Mouse (Mus musculus) midbrain, embryonic 13.5 days (tissue): ENCODE measurements around the gene Ccnt1. TPM values are rescaled to one million over a fixed set of nuclear protein-coding genes. Genes with fewer than 3 reads are reported as not detected.
"Not testable (repeated sequence)": the region's sequence is repeated elsewhere in the genome, so short reads cannot be mapped to it uniquely, and the experiment has no call there.

Source experiments
- ATAC-seq: fragments of 200-750 bp; cut with Nextera tagmentation; 2 replicates; pipeline ENCODE4 v1.8.0; 2017; ENCODE audit warnings: mild to moderate bottlenecking, moderate TSS enrichment, moderate library complexity
- H3K27ac ChIP-seq: fragments of 300-500 bp; sonication (generic); 2 replicates; pipeline ENCODE4 v1.5.1; 2015; ENCODE audit warnings: inconsistent platforms, mild to moderate bottlenecking, moderate library complexity
- H3K27me3 ChIP-seq: fragments of 300-500 bp; sonication (generic); 2 replicates; pipeline ENCODE4 v1.6.1; 2015; ENCODE audit warnings: mild to moderate bottlenecking, inconsistent platforms
- H3K36me3 ChIP-seq: fragments of 300-500 bp; sonication (generic); 2 replicates; pipeline ENCODE4 v1.6.1; 2015; ENCODE audit warnings: mild to moderate bottlenecking, inconsistent platforms
- H3K4me1 ChIP-seq: fragments of 300-500 bp; sonication (generic); replicated peaks from 2 replicates; pipeline ENCODE4 v1.6.1; 2015; ENCODE audit warnings: inconsistent platforms
- H3K4me2 ChIP-seq: fragments of 300-500 bp; sonication (generic); replicated peaks from 2 replicates; pipeline ENCODE4 v1.6.1; 2015; ENCODE audit warnings: moderate library complexity, mild to moderate bottlenecking, inconsistent platforms
- H3K4me3 ChIP-seq: fragments of 300-500 bp; sonication (generic); replicated peaks from 2 replicates; pipeline ENCODE4 v1.5.1; 2015; ENCODE audit warnings: mild to moderate bottlenecking, inconsistent platforms
- H3K9ac ChIP-seq: fragments of 300-500 bp; sonication (generic); replicated peaks from 2 replicates; pipeline ENCODE4 v1.6.1; 2015; ENCODE audit warnings: mild to moderate bottlenecking, inconsistent platforms
- H3K9me3 ChIP-seq: fragments of 300-500 bp; sonication (generic); 2 replicates; pipeline ENCODE4 v1.6.1; 2016; ENCODE audit warnings: mild to moderate bottlenecking, inconsistent platforms
- WGBS: fragments of 180-500 bp; shearing (Covaris S2); methylation state at CpG from one replicate; pipeline ENCODE4 v1.1.7; 2015; 5-methylcytosine and 5-hydroxymethylcytosine counted together
- polyA plus RNA-seq: library from polyadenylated mRNA; unstranded; fragments of >200 nt; fragmentation: Nextera tagmentation; extraction: Ambion mirVana; gene quantifications from 2 replicates; pipeline ENCODE4 v1.2.1, GENCODE M21; 2015

The Ccnt1 gene
- polyA plus RNA-seq, 1 experiment from 2014 or later = 72.7 TPM

DNA sequence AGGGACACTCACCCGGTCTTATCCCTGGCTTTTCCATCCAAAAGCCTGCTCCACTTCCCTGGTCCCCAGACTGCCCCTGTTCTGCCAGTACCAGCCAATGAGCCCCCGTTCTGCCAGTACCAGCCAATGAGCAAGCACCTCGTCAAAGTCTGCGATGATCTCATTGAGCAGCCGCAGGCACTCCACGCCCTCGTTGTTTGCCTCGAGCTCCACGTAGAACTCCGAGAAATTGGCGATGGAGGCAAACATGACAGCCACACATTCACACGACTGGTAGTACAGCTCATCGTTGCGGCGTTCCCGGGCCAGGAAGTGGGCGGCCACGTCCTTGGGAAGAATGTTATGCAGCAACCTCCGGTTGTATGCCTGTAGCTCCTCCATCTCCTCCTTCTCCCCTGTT lies 23.5 kb upstream of the Ccnt1 start:
- Histone ChIP-seq H3K4me3 (no peak overlapping the region), H3K9ac (no peak overlapping the region), H3K27ac (no peak overlapping the region), H3K27me3 (no peaks in the 10 kb centered on the region), H3K9me3 (no peaks in the 10 kb centered on the region), H3K4me1 (no peaks in the 10 kb centered on the region), H3K36me3 (peaks cover 97% of the 10 kb centered on the region), H3K4me2 (no peak overlapping the region)
- ATAC-seq = no peak
- WGBS = 85% methylated on average over 19 of the region's 19 CpGs

DNA sequence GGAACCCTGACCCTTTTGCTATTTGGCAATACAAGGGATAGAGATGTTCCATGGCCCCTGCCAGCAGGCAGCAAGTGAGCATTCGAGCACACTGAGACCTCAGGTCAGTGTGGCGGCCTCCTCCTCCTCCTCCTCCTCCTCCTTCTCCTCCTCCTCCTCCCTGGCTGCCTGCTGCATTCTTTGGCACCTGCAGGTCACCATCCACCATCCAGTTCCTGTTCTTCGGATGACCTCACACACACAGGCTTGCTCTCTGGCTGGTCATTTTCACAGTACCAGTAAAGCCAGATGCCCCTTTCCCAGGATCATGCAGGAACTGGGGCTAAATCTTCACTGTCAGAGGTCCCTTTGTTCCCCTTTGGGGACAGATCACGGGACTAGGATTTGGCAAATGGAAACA lies 20.7 kb upstream of the Ccnt1 start:
- WGBS = 68% methylated on average over 4 of the region's 4 CpGs
- H3K27me3 ChIP-seq = no peaks in the 10 kb centered on the region
- no peak overlapping the region for H3K9ac ChIP-seq
- H3K36me3 ChIP-seq = peaks cover 75% of the 10 kb centered on the region
- no peak overlapping the region for H3K4me2 ChIP-seq
- no peaks in the 10 kb centered on the region for H3K9me3 ChIP-seq
- no peak overlapping the region for H3K27ac ChIP-seq
- no peaks in the 10 kb centered on the region for H3K4me1 ChIP-seq
- ATAC-seq = no peak
- H3K4me3 ChIP-seq = no peak overlapping the region

DNA sequence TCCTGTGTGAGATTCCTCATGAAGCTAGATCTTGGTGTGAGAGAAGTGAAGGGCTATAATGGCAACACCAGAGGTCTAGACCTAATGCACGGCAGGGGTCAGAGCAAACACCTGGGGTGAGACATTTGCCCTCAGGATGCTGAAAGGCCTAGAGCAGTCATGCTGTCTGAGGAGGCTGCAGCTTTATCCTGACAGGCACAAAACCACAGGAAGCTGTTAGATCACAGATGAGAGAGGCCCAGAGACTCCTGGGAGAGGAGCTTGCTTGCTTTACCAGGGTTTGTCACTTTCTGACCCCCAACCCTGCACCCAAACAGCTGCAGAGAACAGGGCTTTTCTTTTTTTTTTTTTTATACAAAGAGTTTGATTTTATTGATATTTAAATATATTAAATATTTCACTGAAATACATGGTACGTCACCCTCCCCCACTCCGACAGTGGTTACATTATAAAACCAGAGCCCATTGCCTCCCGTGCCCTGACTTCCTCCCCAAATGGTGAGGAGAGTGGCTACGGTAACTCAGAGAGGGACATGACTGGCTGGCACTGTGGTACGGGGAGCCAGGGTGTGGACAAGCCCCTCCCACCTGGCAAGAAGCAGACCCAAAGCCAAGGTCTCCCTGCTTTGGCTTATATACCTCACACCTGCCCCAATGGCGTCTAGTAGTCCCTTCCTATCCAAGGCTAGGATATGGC lies 19.1 kb upstream of the Ccnt1 start:
- Histone ChIP-seq H3K9ac (no peak overlapping the region; the same call in 1 of the 2 replicates), H3K36me3 (peaks cover 59% of the 10 kb centered on the region), H3K4me2 (no peak overlapping the region), H3K4me1 (no peaks in the 10 kb centered on the region), H3K27me3 (no peaks in the 10 kb centered on the region), H3K4me3 (no peak overlapping the region), H3K27ac (no peak overlapping the region), H3K9me3 (no peaks in the 10 kb centered on the region)
- ATAC-seq = no peak
- WGBS = 82% methylated on average over 7 of the region's 7 CpGs

DNA sequence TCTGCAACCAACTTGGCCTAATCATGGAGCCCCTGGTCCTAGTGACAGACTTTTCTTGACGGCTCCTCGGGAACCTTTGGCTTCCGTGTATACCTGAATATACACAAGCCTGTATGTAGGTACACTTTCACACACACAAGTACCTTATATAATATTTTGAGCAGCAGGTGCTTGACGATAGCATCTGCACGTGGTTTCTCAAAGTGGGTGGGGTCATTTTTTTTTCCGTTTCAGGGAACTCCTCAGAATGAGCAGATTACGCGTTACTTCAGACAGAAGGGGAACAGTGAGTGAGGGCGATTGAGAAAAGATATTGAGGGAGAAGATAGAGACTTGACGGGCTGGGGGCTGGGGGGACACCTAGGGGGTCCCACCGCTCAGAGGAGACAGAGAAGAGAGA lies 17.0 kb upstream of the Ccnt1 start:
- Histone ChIP-seq H3K9ac (no peak overlapping the region), H3K4me2 (no peak overlapping the region), H3K9me3 (no peaks in the 10 kb centered on the region), H3K27me3 (no peaks in the 10 kb centered on the region), H3K27ac (no peak overlapping the region), H3K4me1 (no peaks in the 10 kb centered on the region), H3K4me3 (no peak overlapping the region), H3K36me3 (peaks cover 39% of the 10 kb centered on the region)
- no peak for ATAC-seq
- 92% methylated on average over 11 of the region's 11 CpGs for WGBS

DNA sequence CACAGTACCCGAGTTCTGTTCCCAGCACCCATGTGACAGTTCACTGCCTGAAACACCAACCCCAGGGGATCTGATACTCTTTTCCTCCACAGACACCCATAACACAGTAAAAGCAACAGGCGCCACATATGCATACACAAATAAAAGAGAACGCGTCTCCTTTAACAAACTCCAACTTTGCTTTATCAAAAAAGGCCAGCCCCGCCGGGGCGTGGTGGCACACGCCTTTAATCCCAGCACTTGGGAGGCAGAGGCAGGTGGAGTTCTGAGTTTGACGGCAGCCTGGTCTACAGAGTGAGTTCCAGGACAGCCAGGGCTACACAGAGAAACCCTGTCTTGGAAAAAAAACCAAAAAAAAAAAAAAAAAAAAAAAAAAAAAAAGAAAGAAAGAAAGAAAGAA lies 15.4 kb upstream of the Ccnt1 start:
- 85% methylated on average over 9 of the region's 9 CpGs for WGBS
- H3K4me2 ChIP-seq, ATAC-seq, H3K4me1 ChIP-seq, H3K9me3 ChIP-seq, H3K4me3 ChIP-seq, H3K27ac ChIP-seq, H3K27me3 ChIP-seq, H3K9ac ChIP-seq: not testable (repeated sequence)
- H3K36me3 ChIP-seq = peaks cover 22% of the 10 kb centered on the region

DNA sequence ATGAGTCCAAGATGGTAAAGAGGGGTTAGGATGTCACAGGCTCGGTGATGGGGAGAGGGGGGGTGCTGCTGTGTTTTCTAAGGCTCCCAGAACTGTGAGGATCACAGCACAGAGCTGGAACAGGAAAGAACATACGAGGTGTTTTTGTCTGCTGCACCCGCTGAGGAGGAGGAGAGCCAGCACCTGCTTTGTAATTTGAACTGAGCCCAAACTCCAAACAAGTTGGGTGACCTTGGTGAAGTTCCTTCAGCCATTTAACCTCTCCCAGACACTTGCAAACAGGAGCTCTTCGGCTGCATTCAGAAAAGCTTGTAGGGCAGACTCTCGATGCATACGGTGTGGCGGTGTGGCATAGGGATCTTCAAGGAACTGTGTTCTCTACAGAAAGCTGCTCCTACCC lies 14.7 kb upstream of the Ccnt1 start:
- H3K9me3 ChIP-seq = no peaks in the 10 kb centered on the region
- peaks cover 15% of the 10 kb centered on the region for H3K36me3 ChIP-seq
- no peak overlapping the region for H3K27ac ChIP-seq
- 46% methylated on average over 7 of the region's 7 CpGs for WGBS
- no peak overlapping the region for H3K9ac ChIP-seq
- no peak overlapping the region for H3K4me2 ChIP-seq
- ATAC-seq = no peak
- no peaks in the 10 kb centered on the region for H3K27me3 ChIP-seq
- no peaks in the 10 kb centered on the region for H3K4me1 ChIP-seq
- H3K4me3 ChIP-seq = no peak overlapping the region

DNA sequence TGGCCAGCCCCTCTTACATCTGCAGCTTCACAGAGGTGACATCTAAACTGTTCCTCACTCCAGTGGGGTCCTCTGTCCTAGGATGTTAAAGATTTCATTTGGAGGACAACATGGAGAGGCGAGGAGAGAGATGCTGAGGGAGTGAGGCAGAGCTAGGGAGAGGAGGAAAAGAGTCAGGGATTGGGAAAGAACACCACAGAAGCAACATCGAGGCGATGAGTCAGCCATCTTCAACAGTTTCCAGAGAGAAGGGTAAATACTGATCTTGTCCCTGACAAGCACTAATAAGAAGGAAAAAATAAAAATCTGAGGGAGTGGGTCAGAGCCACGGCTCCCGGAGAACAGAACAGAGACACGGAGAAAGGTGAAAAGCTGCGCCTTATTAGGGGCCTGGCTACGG lies 12.3 kb upstream of the Ccnt1 start:
- WGBS = 80% methylated on average over 8 of the region's 8 CpGs
- no peak overlapping the region for H3K4me2 ChIP-seq
- H3K9ac ChIP-seq = no peak overlapping the region
- no peaks in the 10 kb centered on the region for H3K36me3 ChIP-seq
- H3K4me3 ChIP-seq = no peak overlapping the region
- no peaks in the 10 kb centered on the region for H3K9me3 ChIP-seq
- no peak for ATAC-seq
- H3K27me3 ChIP-seq = no peaks in the 10 kb centered on the region
- no peaks in the 10 kb centered on the region for H3K4me1 ChIP-seq
- H3K27ac ChIP-seq = no peak overlapping the region

DNA sequence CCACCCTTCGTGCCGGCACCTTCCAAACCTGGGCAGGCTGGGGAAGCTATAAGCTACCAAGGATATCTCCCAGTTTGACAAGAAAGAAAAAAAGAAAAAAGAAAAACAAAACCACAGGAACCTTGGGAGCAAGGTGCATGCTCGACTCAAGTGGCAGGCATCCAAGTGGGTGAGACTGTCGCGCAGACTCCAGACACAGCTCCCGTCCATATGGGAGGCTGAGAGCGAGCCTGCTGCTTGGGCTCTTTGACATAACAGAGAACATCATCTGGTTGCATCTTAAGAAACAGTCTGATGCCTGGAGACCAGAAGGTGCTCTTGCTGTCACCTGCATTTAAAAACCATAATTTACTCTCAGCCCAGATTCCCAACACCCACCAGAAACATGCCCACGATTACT lies 11.7 kb upstream of the Ccnt1 start:
- WGBS = 91% methylated on average over 8 of the region's 8 CpGs
- no peak for ATAC-seq
- no peaks in the 10 kb centered on the region for H3K36me3 ChIP-seq
- no peak overlapping the region for H3K9ac ChIP-seq
- no peak overlapping the region for H3K4me2 ChIP-seq
- H3K9me3 ChIP-seq = no peaks in the 10 kb centered on the region
- no peak overlapping the region for H3K4me3 ChIP-seq
- no peaks in the 10 kb centered on the region for H3K27me3 ChIP-seq
- no peaks in the 10 kb centered on the region for H3K4me1 ChIP-seq
- H3K27ac ChIP-seq = no peak overlapping the region

DNA sequence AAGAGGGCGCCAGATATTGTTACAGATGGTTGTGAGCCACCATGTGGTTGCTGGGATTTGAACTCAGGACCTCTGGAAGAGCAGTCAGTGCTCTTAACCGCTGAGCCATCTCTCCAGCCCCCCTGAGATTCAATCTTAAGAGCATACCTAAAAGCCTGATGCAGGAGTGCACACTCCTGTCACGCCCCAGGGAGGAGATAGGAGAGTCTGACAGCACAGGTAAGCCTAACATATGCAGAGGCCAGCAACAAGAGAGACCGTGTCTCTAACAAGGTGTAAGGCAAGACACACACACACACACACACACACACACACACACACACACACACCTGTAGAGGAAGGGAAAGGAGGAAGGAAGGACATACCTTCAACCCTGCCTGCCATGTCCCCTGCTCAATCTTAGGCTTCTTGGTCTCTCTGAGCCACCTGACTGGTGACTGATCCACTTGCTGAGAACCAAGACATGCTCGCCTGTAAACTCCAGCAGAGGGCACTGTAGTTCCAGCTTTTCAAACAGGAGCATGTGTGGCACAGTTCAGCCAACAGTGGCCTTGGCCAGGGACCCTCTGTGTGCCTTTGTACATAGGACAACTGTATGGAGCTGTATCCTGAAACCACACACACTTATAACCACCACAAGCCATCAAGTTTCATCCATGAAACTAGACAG lies 9.2 kb upstream of the Ccnt1 start:
- Histone ChIP-seq H3K4me1 (no peaks in the 10 kb centered on the region), H3K9me3 (no peaks in the 10 kb centered on the region), H3K9ac (no peak overlapping the region), H3K27me3 (no peaks in the 10 kb centered on the region), H3K27ac (no peak overlapping the region), H3K4me2 (no peak overlapping the region), H3K4me3 (no peak overlapping the region), H3K36me3 (no peaks in the 10 kb centered on the region)
- peak; percentile 87 for ATAC-seq
- WGBS = 42% methylated on average over 5 of the region's 5 CpGs

DNA sequence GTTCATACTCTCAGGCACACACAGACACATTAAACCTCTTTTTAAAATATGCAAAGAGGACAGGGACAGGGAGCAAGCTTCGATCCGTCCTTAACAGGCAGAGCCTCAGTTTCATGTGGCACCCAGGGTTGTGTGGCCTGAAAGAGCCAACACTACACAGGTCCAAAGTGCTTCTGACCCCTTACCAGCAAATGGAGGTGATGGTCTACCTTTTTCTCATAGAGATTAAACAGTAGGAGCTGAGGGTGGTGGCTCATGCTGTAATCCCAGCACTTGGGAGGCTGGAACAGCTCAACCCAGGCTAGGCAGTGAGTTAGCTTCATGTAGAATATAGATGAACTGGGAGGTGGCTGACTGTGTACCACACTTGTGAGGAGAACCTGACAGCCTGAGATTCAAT lies 8.6 kb upstream of the Ccnt1 start:
- Histone ChIP-seq H3K4me2 (no peak overlapping the region), H3K36me3 (no peaks in the 10 kb centered on the region), H3K27ac (no peak overlapping the region), H3K4me3 (no peak overlapping the region), H3K9me3 (no peaks in the 10 kb centered on the region), H3K4me1 (no peaks in the 10 kb centered on the region), H3K27me3 (no peaks in the 10 kb centered on the region), H3K9ac (no peak overlapping the region)
- WGBS = 78% methylated on average over 2 of the region's 2 CpGs
- no peak for ATAC-seq

DNA sequence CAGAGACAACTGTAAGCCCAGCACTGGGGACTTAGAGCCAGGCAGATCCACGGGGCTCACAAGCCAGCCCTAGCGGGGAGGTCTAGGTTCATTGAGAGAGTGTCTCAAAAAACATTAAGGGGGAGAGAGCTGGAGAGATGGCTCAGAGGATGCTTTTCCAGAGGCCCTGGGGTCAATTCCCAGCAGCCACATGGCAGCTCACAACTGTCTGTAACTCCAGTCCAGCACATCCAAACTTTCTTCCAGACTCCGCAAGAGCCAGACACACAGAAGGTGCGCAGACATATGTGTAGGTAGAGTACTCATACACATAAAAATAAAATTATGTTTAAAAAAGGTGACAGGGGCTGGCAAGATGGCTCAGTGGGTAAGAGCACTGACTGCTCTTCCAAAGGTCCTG lies 2.6 kb upstream of the Ccnt1 start:
- Histone ChIP-seq H3K36me3 (no peaks in the 10 kb centered on the region), H3K4me2 (no peak overlapping the region), H3K27ac (no peak overlapping the region), H3K9ac (no peak overlapping the region), H3K4me3 (no peak overlapping the region), H3K9me3 (no peaks in the 10 kb centered on the region), H3K27me3 (no peaks in the 10 kb centered on the region), H3K4me1 (peaks cover 10% of the 10 kb centered on the region)
- WGBS = 76% methylated on average over 4 of the region's 4 CpGs
- no peak for ATAC-seq

DNA sequence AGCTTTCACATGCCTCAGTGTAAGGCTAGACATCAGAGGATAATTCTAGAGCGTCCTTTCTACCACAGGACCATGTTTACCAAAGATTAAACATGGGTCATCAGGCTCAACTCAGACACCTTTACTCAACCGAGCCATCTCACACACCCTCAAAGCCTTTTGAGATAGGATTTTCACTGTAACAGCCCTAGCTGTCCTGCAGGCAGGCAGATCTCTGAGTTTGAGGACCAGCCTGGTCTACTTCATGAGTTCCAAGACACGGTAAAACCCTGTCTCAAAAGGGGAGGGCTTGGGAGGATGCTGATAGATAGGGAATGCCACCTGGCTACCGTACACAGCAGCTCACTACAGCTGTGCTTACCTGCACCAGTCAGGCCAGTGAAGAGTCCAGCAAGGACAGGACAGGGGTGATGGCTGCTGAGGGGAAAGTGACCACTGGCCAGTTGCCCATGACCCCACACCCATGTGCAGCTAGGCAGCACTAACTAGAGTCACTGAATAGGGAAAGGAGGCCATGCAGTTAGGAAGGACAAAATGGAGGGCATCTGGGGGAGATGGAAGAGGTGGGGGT lies 843 bp downstream of the Ccnt1 start:
- Histone ChIP-seq H3K4me1 (peaks cover 26% of the 10 kb centered on the region), H3K27me3 (no peaks in the 10 kb centered on the region), H3K4me3 (no peak overlapping the region), H3K4me2 (no peak overlapping the region), H3K9ac (no peak overlapping the region), H3K9me3 (no peaks in the 10 kb centered on the region), H3K36me3 (no peaks in the 10 kb centered on the region), H3K27ac (no peak overlapping the region)
- ATAC-seq = no peak
- WGBS = 85% methylated on average over 4 of the region's 4 CpGs
